Mouse (Mus musculus): ENCODE measurements at regions not wholly inside any gene's neighbourhood (a gene's known extent, or its start where the extent isn't known, plus 50 kb on each side); places are given as distances from the start of the nearest gene placed in this dataset.
"Not testable (repeated sequence)": the region's sequence is repeated elsewhere in the genome, so short reads cannot be mapped to it uniquely, and the experiment has no call there.

- DNase-seq: no peak
These were observed 420.9 kb upstream of the Htr2a start for GRCm38 (mm10) chr14:74219761-74220160.

- DNase-seq: no peak
These were observed 418.5 kb upstream of the Htr2a start for GRCm38 (mm10) chr14:74222093-74222492.

GRCm38 (mm10) chr14:74229560-74230187 is 411.0 kb upstream of the Htr2a start:
- DNase-seq: no peak

- no peak for DNase-seq
These were observed 400.4 kb upstream of the Htr2a start for GRCm38 (mm10) chr14:74240212-74240611.

- DNase-seq: no peak
These were observed 391.3 kb upstream of the Htr2a start for GRCm38 (mm10) chr14:74249263-74249878.

- no peak for DNase-seq
These were observed 390.6 kb upstream of the Htr2a start for GRCm38 (mm10) chr14:74250021-74250420.

GRCm38 (mm10) chr14:74252189-74253145 is 388.2 kb upstream of the Htr2a start:
- DNase-seq: no peak

- no peak for DNase-seq
These were observed 385.6 kb upstream of the Htr2a start for GRCm38 (mm10) chr14:74255000-74255399.

- DNase-seq: no peak
These were observed 381.2 kb upstream of the Htr2a start for GRCm38 (mm10) chr14:74259437-74259836.

GRCm38 (mm10) chr14:74267086-74267485 is 373.6 kb upstream of the Htr2a start:
- no peak for DNase-seq

GRCm38 (mm10) chr14:74294560-74294959 is 346.1 kb upstream of the Htr2a start:
- DNase-seq: no peak

- no peak for DNase-seq
These were observed 336.2 kb upstream of the Htr2a start for GRCm38 (mm10) chr14:74304483-74304882.

GRCm38 (mm10) chr14:74306717-74307307 is 333.8 kb upstream of the Htr2a start:
- no peak for DNase-seq

GRCm38 (mm10) chr14:74309451-74309850 is 331.2 kb upstream of the Htr2a start:
- not testable (repeated sequence) for DNase-seq

GRCm38 (mm10) chr14:74327291-74327690 is 313.3 kb upstream of the Htr2a start:
- no peak for DNase-seq

- DNase-seq: no peak
These were observed 289.9 kb upstream of the Htr2a start for GRCm38 (mm10) chr14:74350751-74351150.

GRCm38 (mm10) chr14:74352286-74352685 is 288.4 kb upstream of the Htr2a start:
- DNase-seq: no peak

- no peak for DNase-seq
These were observed 281.8 kb upstream of the Htr2a start for GRCm38 (mm10) chr14:74358730-74359444.

- DNase-seq: no peak
These were observed 280.7 kb upstream of the Htr2a start for GRCm38 (mm10) chr14:74359663-74360552.

- DNase-seq: no peak
These were observed 256.2 kb upstream of the Htr2a start for GRCm38 (mm10) chr14:74384481-74384880.

- no peak for DNase-seq
These were observed 248.2 kb upstream of the Htr2a start for GRCm38 (mm10) chr14:74392419-74392818.

Measured in cerebellum, postnatal 36 days (tissue).